Mouse (Mus musculus) limb, embryonic 13.5 days (tissue): ENCODE data around the gene Ccr7. TPM values are rescaled to one million over a fixed set of nuclear protein-coding genes. Genes with fewer than 3 reads are reported as not detected.

Experiments used
- ATAC-seq: fragments of 200-750 bp; cut with Nextera tagmentation; 2 replicates; pipeline ENCODE4 v1.8.0; 2017; ENCODE audit warnings: low read depth, moderate number of reproducible peaks, moderate TSS enrichment; ENCODE audit not compliant: low FRiP score
- H3K27ac ChIP-seq: fragments of 300-500 bp; sonication (generic); 2 replicates; pipeline ENCODE4 v1.5.1; 2015; ENCODE audit warnings: inconsistent platforms, mild to moderate bottlenecking, moderate library complexity
- H3K27me3 ChIP-seq: fragments of 300-500 bp; sonication (generic); 2 replicates; pipeline ENCODE4 v1.6.1; 2015; ENCODE audit warnings: mild to moderate bottlenecking, inconsistent platforms
- H3K36me3 ChIP-seq: fragments of 300-500 bp; sonication (generic); 2 replicates; pipeline ENCODE4 v1.6.1; 2015; ENCODE audit warnings: inconsistent platforms, mild to moderate bottlenecking, moderate library complexity
- H3K4me1 ChIP-seq: fragments of 300-500 bp; sonication (generic); 2 replicates; pipeline ENCODE4 v1.6.1; 2015; ENCODE audit warnings: inconsistent platforms
- H3K4me2 ChIP-seq: fragments of 300-500 bp; sonication (generic); replicated peaks from 2 replicates; pipeline ENCODE4 v1.6.1; 2015; ENCODE audit warnings: inconsistent platforms, mild to moderate bottlenecking, moderate library complexity
- H3K4me3 ChIP-seq: fragments of 300-500 bp; sonication (generic); 2 replicates; pipeline ENCODE4 v1.5.1; 2015; ENCODE audit warnings: moderate library complexity, mild to moderate bottlenecking, inconsistent platforms
- H3K9ac ChIP-seq: fragments of 300-500 bp; sonication (generic); 2 replicates; pipeline ENCODE4 v1.6.1; 2015; ENCODE audit warnings: mild to moderate bottlenecking, inconsistent platforms
- H3K9me3 ChIP-seq: fragments of 300-500 bp; sonication (generic); 2 replicates; pipeline ENCODE4 v1.6.1; 2016; ENCODE audit warnings: inconsistent platforms
- WGBS: fragments of 180-500 bp; shearing (Covaris S2); methylation state at CpG from one replicate; pipeline ENCODE4 v1.1.7; 2015; 5-methylcytosine and 5-hydroxymethylcytosine counted together
- polyA plus RNA-seq: library from polyadenylated mRNA; unstranded; fragments of >200 nt; fragmentation: Nextera tagmentation; extraction: Ambion mirVana; gene quantifications from 2 replicates; pipeline ENCODE4 v1.2.1, GENCODE M21; 2015

The Ccr7 gene
- polyA plus RNA-seq, 1 experiment from 2014 or later, result 0.39 TPM

DNA sequence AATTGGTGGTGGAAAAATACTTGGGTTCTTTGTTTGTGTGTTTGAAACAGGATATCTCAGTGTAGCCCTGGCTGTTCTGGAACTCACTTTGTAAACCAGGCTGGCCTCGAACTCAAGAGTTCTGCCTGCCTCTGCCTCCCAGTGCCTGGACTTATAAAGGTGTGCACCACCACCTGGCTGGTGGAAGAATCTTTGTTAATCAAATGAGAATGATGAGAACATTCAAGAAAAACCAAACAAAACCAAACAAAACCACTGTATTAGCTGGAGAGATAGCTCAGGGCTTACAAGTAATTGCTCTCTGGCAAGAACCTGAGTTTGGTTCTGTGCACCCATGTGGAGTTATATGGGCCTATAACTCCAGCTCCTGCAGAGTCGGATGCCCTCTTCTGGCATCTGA is 14.6 kb upstream of the Ccr7 start:
- Histone ChIP-seq H3K27ac (no peak overlapping the region), H3K9me3 (no peaks in the 10 kb centered on the region), H3K36me3 (no peaks in the 10 kb centered on the region), H3K27me3 (no peaks in the 10 kb centered on the region), H3K4me2 (no peak overlapping the region), H3K4me1 (peaks cover 3% of the 10 kb centered on the region; the same call in 1 of the 2 replicates), H3K4me3 (no peak overlapping the region), H3K9ac (no peak overlapping the region)
- 80% methylated on average over 2 of the region's 2 CpGs for WGBS
- no peak for ATAC-seq

DNA sequence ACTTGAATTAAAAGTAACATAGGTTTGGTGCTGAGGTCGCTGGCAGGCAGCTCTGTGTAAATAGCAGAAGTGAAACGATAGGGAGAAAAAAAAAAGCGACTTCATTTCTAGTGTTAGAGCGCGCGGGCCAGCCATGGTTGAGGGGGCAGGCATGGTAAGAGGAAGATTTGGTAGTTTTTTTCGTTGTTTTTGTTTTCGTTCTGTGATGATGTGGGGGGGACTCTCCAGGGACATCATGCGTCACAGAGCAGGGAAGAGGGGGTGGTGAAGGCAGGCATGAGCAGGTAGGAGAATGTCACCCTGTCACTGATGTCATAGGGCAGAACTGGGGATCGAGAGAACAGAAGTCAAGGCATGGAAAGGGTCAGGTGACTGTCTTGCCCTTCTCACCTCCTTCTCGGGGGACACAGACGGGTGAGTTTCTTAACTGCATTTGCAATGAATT is 13.2 kb upstream of the Ccr7 start:
- H3K9ac ChIP-seq, result no peak overlapping the region

DNA sequence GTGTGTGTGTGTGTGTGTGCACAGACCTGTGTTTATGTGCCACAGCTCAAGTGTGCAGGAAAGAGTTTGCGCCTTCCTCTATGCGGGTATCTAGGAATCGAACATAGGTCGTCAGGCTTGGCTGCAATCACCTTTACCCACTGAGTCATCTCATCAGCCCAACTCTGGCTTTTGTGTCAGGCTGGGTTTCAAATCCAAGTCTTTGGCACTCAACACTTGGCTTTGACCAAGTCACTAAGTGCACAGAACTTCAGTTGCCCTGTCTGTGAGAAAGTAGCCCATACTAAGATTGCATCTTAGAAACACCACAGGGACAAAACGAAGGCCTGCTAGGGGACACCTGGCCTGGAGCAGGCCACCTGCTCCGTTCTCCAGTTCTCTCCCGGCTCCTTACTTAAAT is 12.7 kb upstream of the Ccr7 start:
- no peak overlapping the region for H3K4me3 ChIP-seq
- 83% methylated on average over 7 of the region's 7 CpGs for WGBS

More for the DNA sequence above, 13.2 kb upstream of the Ccr7 start:
- Histone ChIP-seq H3K27ac (no peak overlapping the region), H3K4me1 (peaks cover 3% of the 10 kb centered on the region; the same call in 1 of the 2 replicates), H3K27me3 (no peaks in the 10 kb centered on the region), H3K4me3 (no peak overlapping the region), H3K36me3 (no peaks in the 10 kb centered on the region), H3K4me2 (no peak overlapping the region), H3K9me3 (no peaks in the 10 kb centered on the region)
- ATAC-seq, result no peak
- WGBS, result 65% methylated on average over 12 of the region's 12 CpGs

DNA sequence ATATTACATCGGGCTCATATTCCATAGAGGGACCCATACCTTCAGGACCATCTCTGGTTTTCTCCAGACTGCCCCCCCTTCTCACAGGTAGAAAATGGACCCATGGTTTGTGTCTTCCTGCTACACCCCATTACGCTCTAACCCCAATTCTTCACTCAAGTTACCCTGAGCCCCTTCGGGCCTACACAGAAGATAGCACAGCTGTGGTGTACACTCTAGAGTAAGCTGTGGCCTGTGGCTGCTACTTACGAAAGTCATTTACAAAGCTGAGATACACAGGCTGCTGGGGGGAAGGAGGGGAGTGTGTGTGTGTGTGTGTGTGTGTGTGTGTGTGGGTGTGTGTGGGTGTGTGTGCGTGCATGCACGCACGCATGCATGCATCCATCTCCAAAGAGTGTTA is 11.4 kb upstream of the Ccr7 start:
- Histone ChIP-seq H3K36me3 (no peaks in the 10 kb centered on the region), H3K9me3 (no peaks in the 10 kb centered on the region), H3K27me3 (no peaks in the 10 kb centered on the region), H3K9ac (no peak overlapping the region), H3K4me1 (peaks cover 6% of the 10 kb centered on the region; the same call in 1 of the 2 replicates), H3K27ac (no peak overlapping the region), H3K4me3 (no peak overlapping the region), H3K4me2 (no peak overlapping the region)
- WGBS, result 93% methylated on average over 7 of the region's 7 CpGs
- ATAC-seq, result no peak

More for the DNA sequence above, 12.7 kb upstream of the Ccr7 start:
- Histone ChIP-seq H3K9me3 (no peaks in the 10 kb centered on the region), H3K27me3 (no peaks in the 10 kb centered on the region), H3K36me3 (no peaks in the 10 kb centered on the region), H3K4me2 (no peak overlapping the region), H3K9ac (no peak overlapping the region), H3K4me1 (peaks cover 3% of the 10 kb centered on the region; the same call in 1 of the 2 replicates), H3K27ac (no peak overlapping the region)
- no peak for ATAC-seq

DNA sequence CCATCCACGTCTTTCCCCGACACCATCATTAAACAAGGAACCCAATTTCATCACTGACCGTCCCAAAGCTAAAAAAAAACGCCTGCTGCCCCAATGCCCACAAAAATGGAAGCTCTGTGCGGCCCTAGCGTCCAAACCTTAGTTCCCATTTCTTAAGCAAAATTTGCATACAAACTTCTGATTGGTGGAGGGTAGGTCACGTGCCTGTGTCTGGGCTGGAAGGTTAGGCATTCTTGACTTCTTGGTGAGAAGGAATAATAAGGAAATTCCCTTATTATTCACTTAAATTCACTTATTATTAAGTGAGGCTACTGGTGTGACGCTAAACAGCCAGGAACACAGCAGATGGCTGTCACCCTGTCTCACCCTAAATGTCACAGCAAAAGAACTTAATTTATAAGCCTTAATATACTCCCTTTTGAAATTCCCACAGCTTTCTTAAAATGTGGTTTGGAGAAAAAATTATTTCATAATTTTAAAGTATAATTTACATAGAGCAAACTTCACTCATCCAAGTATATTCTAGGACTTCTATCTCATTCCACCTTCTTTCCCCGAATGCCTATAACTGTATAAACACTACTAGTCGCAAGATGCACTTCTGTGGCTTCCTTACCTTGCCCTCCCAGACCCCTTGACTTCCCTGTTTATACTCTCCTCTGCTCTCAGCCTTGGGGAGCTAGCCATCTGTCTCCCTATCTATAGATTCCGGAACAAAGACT is 10.3 kb upstream of the Ccr7 start:
- Histone ChIP-seq H3K4me1 (0 out of 2 replicates have a peak, but pooled peaks cover 3% of the 10 kb centered on the region), H3K4me2 (no peak overlapping the region), H3K27me3 (no peaks in the 10 kb centered on the region), H3K36me3 (no peaks in the 10 kb centered on the region), H3K9ac (no peak overlapping the region), H3K27ac (no peak overlapping the region), H3K9me3 (no peaks in the 10 kb centered on the region), H3K4me3 (no peak overlapping the region)
- ATAC-seq, result no peak
- WGBS, result 75% methylated on average over 11 of the region's 11 CpGs

DNA sequence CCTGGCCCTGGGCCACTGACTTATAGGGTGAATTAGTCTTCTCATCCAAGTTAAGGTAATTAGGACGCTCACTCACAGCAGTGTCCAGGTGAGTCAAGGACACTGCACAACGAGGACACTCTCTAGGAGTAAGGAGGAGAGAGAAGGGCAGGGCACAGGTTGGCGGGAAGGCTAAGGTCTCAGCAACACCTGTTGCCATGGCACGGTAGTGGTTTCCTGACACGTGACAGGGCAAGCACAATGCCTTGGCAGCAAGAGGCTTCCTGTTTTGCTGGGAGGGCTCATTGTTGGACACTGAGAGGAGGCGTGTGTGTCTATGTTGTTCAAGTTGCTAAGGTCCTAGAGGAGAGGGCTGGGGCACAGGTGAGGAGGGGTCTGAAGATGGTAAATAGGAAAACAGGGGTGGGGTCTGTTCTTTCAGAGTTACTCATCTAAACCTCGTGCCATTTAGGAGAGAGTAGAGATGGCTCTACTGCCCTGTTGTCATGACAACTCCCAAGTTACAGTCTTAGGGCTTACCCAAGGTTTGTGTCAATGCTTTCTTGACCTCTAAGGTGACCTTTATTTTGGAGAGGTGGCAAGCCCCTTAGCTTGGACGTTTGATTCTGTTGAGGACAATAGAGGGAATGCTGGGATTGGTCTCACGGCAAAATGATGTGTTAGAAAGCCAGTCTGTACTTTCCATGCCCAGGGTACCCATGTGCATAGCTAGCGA is 8.3 kb upstream of the Ccr7 start:
- Histone ChIP-seq H3K27me3 (no peaks in the 10 kb centered on the region), H3K36me3 (no peaks in the 10 kb centered on the region), H3K9me3 (no peaks in the 10 kb centered on the region), H3K4me3 (no peak overlapping the region), H3K4me1 (0 out of 2 replicates have a peak, but pooled peaks cover 3% of the 10 kb centered on the region), H3K4me2 (no peak overlapping the region), H3K27ac (no peak overlapping the region), H3K9ac (no peak overlapping the region)
- 81% methylated on average over 10 of the region's 10 CpGs for WGBS
- no peak for ATAC-seq

DNA sequence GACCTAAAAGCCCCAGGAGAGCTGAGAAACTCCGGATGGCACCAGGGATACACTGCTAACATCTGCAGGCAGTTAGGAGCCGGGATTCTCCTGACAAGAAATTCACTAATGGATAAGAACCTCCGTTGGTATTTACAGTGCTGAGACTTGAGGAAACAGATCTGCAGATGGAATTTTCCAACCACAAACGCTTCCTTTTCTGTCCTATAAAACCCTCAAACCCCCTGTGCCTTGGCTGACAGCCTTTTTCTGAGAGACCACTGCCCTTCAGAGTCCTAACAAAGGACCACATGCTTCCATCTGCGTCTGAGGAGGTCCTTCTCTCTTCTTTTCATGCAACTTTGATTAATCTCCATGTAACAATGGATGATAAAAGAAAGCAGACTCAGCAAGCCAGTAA is 6.8 kb upstream of the Ccr7 start:
- no peak overlapping the region for H3K27ac ChIP-seq
- H3K9ac ChIP-seq, result no peak overlapping the region
- H3K9me3 ChIP-seq, result no peaks in the 10 kb centered on the region
- H3K4me1 ChIP-seq, result 0 out of 2 replicates have a peak, but pooled peaks cover 3% of the 10 kb centered on the region
- WGBS, result 24% methylated on average over 5 of the region's 5 CpGs
- H3K4me2 ChIP-seq, result no peak overlapping the region
- no peak for ATAC-seq
- no peaks in the 10 kb centered on the region for H3K36me3 ChIP-seq
- H3K27me3 ChIP-seq, result no peaks in the 10 kb centered on the region
- H3K4me3 ChIP-seq, result no peak overlapping the region

DNA sequence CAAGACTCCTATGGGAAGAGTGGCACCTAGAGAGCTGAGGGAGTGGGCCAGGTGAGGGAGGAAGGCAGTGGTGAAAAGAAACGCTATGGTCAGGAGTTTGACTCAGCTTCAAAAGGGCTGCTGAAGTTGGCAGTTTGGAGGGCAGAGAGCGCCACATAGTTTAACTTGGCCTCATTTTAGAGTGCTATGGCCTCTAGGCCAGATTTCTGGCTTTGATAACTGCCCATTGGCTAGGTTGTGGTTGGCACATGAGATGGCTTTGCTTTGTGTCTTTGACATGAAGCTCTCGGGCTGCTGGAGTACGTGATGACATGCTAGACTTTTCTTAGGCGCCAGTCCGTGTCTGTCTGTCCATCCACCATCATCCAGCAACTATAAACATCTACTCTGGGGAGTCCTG is 5.4 kb upstream of the Ccr7 start:
- Histone ChIP-seq H3K9ac (no peak overlapping the region), H3K4me1 (0 out of 2 replicates have a peak, but pooled peaks cover 3% of the 10 kb centered on the region), H3K27ac (no peak overlapping the region), H3K27me3 (no peaks in the 10 kb centered on the region), H3K36me3 (no peaks in the 10 kb centered on the region), H3K9me3 (no peaks in the 10 kb centered on the region), H3K4me2 (no peak overlapping the region), H3K4me3 (no peak overlapping the region)
- ATAC-seq, result no peak
- WGBS, result 86% methylated on average over 6 of the region's 6 CpGs

DNA sequence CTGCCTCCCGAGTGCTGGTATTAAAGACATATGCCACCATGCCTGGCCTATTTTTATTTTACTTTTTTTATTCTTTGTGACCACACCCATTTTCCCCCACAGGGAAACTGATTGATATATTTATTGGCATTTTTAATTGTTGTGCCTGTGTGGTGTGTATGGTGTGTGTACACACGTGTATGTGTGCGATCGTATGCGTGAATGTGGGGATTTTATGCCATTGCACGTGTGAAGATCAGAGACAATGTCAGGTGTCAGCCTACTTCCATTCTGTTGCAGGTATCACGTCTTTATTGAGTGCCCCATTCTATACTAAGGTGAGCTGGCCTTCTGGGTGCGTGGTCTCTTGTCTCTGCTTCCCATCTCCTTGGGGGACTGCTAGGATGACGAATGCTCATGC is 940 bp upstream of the Ccr7 start:
- Histone ChIP-seq H3K27ac (no peak overlapping the region), H3K9me3 (no peaks in the 10 kb centered on the region), H3K4me1 (no peaks in the 10 kb centered on the region), H3K4me3 (no peak overlapping the region), H3K36me3 (no peaks in the 10 kb centered on the region), H3K4me2 (no peak overlapping the region), H3K27me3 (no peaks in the 10 kb centered on the region; the same call in 1 of the 2 replicates), H3K9ac (no peak overlapping the region)
- no peak for ATAC-seq
- 89% methylated on average over 9 of the region's 9 CpGs for WGBS

DNA sequence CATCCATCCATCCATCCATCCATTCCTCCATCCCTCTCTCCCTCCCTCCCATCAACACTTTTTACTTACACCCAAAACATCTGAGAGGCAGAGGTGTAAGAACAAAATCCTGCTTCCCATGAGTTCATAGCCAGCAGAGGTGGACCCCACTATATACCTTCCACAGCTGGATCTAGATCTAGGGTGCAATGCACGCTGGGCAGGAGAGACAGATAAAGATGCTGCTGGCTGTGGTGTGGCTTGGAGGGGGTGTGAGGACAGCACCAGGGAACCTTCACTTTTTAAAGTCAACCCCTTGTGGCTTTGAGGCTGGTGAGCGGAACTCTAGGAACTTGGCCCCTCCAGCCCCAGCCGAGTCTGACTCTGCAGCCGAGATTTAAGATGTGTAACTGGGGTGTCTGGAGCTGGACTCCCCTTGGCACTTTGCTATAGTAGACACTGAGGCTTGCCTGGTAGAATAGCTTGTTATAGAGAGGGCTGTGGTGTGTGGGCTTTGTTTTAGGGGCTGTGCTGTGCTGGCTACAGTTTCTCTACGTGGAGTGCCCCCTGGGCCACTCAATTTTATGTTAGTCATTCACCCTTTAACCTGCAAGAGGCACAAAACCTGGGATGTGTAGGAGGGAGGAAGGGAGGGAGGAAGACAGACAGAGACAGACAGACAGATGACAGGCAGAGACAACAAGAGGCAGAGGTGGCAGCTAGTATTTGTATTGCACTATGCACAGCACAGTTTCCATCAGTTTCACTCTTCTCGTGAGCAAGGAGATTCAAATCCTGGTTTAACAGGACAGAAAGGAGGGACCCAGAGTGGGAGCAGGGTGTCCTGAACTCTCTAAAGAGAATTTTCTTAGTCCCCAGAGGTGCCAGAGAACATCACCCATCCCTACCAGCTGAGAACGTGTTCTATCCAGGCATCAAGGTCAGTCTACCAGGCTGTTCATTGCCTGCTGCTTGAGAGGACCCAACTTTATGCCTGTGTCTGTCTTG is 817 bp downstream of the Ccr7 start:
- WGBS, result 64% methylated on average over 7 of the region's 7 CpGs
- no peak overlapping the region for H3K9ac ChIP-seq

DNA sequence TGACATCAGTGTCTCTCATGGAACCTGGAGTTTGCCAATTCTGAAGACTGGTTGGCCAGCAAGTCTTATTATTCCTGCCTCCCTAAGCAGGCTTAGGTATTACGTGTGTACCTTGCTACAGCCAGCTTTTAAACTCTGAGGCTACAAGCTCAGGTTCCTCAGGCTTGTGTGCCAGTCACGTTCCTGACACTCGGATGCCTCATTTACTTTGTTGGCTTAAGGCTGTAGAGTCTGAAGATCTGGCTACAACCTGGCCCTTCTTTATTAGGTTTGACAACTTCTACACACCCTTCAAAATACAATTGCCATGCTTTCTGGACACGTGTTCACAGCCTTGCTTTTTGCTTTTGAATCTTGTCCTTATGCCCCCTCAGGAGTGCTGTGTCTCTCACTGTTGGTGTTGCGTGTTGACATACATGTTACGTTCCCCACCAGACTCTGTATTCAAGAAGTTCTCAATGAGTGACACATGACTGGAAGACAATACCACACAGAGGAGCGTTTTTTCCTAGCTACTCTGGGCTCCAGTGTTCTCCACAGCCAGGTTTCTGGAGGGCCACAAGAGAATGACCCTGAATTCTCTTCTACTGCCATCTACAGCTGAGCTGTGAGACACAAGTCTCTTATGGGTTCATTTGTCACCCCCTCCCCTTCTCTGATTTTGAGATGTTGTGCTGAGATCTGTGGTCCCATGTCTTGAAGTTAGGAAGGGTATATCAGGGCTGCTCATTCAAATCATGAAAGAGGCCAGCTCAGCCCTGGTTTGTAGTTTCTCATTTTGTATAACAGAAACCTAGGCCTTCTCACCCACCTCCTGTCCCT is 2.3 kb downstream of the Ccr7 start:
- no peak for ATAC-seq
- no peak overlapping the region for H3K4me2 ChIP-seq
- no peaks in the 10 kb centered on the region for H3K36me3 ChIP-seq
- no peaks in the 10 kb centered on the region; the same call in 1 of the 2 replicates for H3K27me3 ChIP-seq
- no peak overlapping the region for H3K27ac ChIP-seq
- H3K4me3 ChIP-seq, result no peak overlapping the region
- WGBS, result 84% methylated on average over 7 of the region's 7 CpGs
- H3K9me3 ChIP-seq, result no peaks in the 10 kb centered on the region
- H3K4me1 ChIP-seq, result peaks cover 27% of the 10 kb centered on the region
- H3K9ac ChIP-seq, result no peak overlapping the region

More for the DNA sequence above, 817 bp downstream of the Ccr7 start:
- H3K4me1 ChIP-seq, result peaks cover 12% of the 10 kb centered on the region
- H3K9me3 ChIP-seq, result no peaks in the 10 kb centered on the region
- H3K4me2 ChIP-seq, result no peak overlapping the region
- no peak overlapping the region for H3K27ac ChIP-seq
- no peaks in the 10 kb centered on the region for H3K36me3 ChIP-seq
- ATAC-seq, result no peak
- H3K27me3 ChIP-seq, result no peaks in the 10 kb centered on the region; the same call in 1 of the 2 replicates
- H3K4me3 ChIP-seq, result no peak overlapping the region
